Comparison of ENCODE assay signal across 8 mouse cellular contexts in genomic region chr1:159135301-159135700, GRCm38 (mm10).
DNase-seq lines count a peak whose midpoint lies in the region; ATAC-seq and TF ChIP-seq lines count a peak whose summit lies in the region.

No protein-coding gene starts in this region.

- no peak overlapping the region for H3K9ac ChIP-seq in embryonic facial prominence, embryonic 15.5 days
- no peak overlapping the region for H3K9ac ChIP-seq in heart, embryonic 11.5 days (ENCODE audit: low read depth, low read length)
- H3K9ac ChIP-seq in kidney, postnatal 0 days (ENCODE audit: low read depth, low read length), result no peak overlapping the region
- no peak overlapping the region for H3K9ac ChIP-seq in liver, embryonic 11.5 days (ENCODE audit: low read depth, low read length)
- no peak overlapping the region for H3K9ac ChIP-seq in neural tube, embryonic 14.5 days (replicated peaks; ENCODE audit: low read depth, low read length)

- WGBS in embryonic facial prominence, embryonic 15.5 days, result 4% methylated on average over 10 of the region's 10 CpGs
- 12% methylated on average over 10 of the region's 10 CpGs for WGBS in heart, embryonic 11.5 days (ENCODE audit: insufficient replicate concordance)
- WGBS in kidney, postnatal 0 days, result 7% methylated on average over 10 of the region's 10 CpGs
- WGBS in liver, embryonic 11.5 days, result 12% methylated on average over 10 of the region's 10 CpGs
- WGBS in neural tube, embryonic 14.5 days, result 9% methylated on average over 10 of the region's 10 CpGs

- no peaks in the 10 kb centered on the region for H3K9me3 ChIP-seq in embryonic facial prominence, embryonic 15.5 days (replicated peaks)
- no peaks in the 10 kb centered on the region for H3K9me3 ChIP-seq in heart, embryonic 11.5 days (replicated peaks; ENCODE audit: control insufficient read depth, low read length)
- H3K9me3 ChIP-seq in kidney, postnatal 0 days (replicated peaks; ENCODE audit: low read length), result no peaks in the 10 kb centered on the region
- no peaks in the 10 kb centered on the region for H3K9me3 ChIP-seq in liver, embryonic 11.5 days (ENCODE audit: control insufficient read depth, low read length)
- H3K9me3 ChIP-seq in neural tube, embryonic 14.5 days (ENCODE audit: control insufficient read depth, low read length), result no peaks in the 10 kb centered on the region

- H3K4me2 ChIP-seq in embryonic facial prominence, embryonic 15.5 days (replicated peaks), result peak overlapping the region; percentile 26; the same call in 1 of the 2 replicates
- 0 out of 2 replicates have a peak overlapping the region, but pooled peaks have one; percentile 22 for H3K4me2 ChIP-seq in heart, embryonic 11.5 days
- H3K4me2 ChIP-seq in kidney, postnatal 0 days (ENCODE audit: low read length), result peak overlapping the region; percentile 42
- no peak overlapping the region for H3K4me2 ChIP-seq in liver, embryonic 11.5 days
- no peak overlapping the region for H3K4me2 ChIP-seq in neural tube, embryonic 14.5 days (ENCODE audit: low read depth, low read length)

- H3K79me3 ChIP-seq in C2C12 (ENCODE audit: low read depth), result no peaks in the 10 kb centered on the region

- no peaks in the 10 kb centered on the region for H3K4me1 ChIP-seq in bone marrow macrophage, adult 2 months (ENCODE audit: control insufficient read depth, insufficient read depth, low read length)
- no peaks in the 10 kb centered on the region for H3K4me1 ChIP-seq in embryonic facial prominence, embryonic 15.5 days
- no peaks in the 10 kb centered on the region for H3K4me1 ChIP-seq in heart, embryonic 11.5 days (ENCODE audit: control insufficient read depth, insufficient read depth, low read length)
- H3K4me1 ChIP-seq in kidney, postnatal 0 days (replicated peaks; ENCODE audit: insufficient read depth, low read length), result no peaks in the 10 kb centered on the region
- no peaks in the 10 kb centered on the region for H3K4me1 ChIP-seq in liver, embryonic 11.5 days (replicated peaks; ENCODE audit: control insufficient read depth, insufficient read depth, low read length)
- no peaks in the 10 kb centered on the region for H3K4me1 ChIP-seq in neural tube, embryonic 14.5 days (ENCODE audit: control insufficient read depth, insufficient read depth, low read length)

- ATAC-seq in embryonic facial prominence, embryonic 15.5 days (ENCODE audit: insufficient number of reproducible peaks, low FRiP score, low TSS enrichment, low read depth), result no peak
- ATAC-seq in heart, embryonic 11.5 days (replicated peaks; ENCODE audit: insufficient number of reproducible peaks, low FRiP score, low TSS enrichment), result no peak
- peak; percentile 49; the same call in 1 of the 2 replicates for ATAC-seq in kidney, postnatal 0 days (replicated peaks; ENCODE audit: low FRiP score, low read depth)
- ATAC-seq in liver, embryonic 11.5 days (replicated peaks; ENCODE audit: low FRiP score), result no peak
- ATAC-seq in neural tube, embryonic 14.5 days (ENCODE audit: low read depth), result peak; percentile 79; the same call in 1 of the 2 replicates

- TF ChIP-seq POLR2A in bone marrow macrophage, adult 2 months (IDR thresholded peaks at IDR 0.05; ENCODE audit: borderline replicate concordance, low read depth, low read length), result no peak

- no peaks in the 10 kb centered on the region for H3K27me3 ChIP-seq in C2C12 (ENCODE audit: control insufficient read depth, insufficient read depth, insufficient read length)
- H3K27me3 ChIP-seq in embryonic facial prominence, embryonic 15.5 days, result no peaks in the 10 kb centered on the region
- H3K27me3 ChIP-seq in heart, embryonic 11.5 days (ENCODE audit: control insufficient read depth, insufficient read depth, low read length), result no peaks in the 10 kb centered on the region
- no peaks in the 10 kb centered on the region for H3K27me3 ChIP-seq in kidney, postnatal 0 days (ENCODE audit: insufficient read depth, low read length)
- no peaks in the 10 kb centered on the region for H3K27me3 ChIP-seq in liver, embryonic 11.5 days (replicated peaks; ENCODE audit: control insufficient read depth, insufficient read depth, low read length)
- no peaks in the 10 kb centered on the region for H3K27me3 ChIP-seq in neural tube, embryonic 14.5 days (ENCODE audit: control insufficient read depth, insufficient read depth, low read length)

- DNase-seq in kidney, postnatal 0 days (ENCODE audit: low spot score), result peak; percentile 88
- peak; percentile 39 for DNase-seq in liver, embryonic 11.5 days (ENCODE audit: low spot score)
- DNase-seq in thymus, postnatal 0 days (ENCODE audit: low spot score), result peak; percentile 38

- no peak overlapping the region for H3K4me3 ChIP-seq in C2C12 (ENCODE audit: insufficient read depth, poor library complexity, severe bottlenecking)
- no peak overlapping the region for H3K4me3 ChIP-seq in bone marrow macrophage, adult 2 months (ENCODE audit: insufficient read depth, low read length)
- H3K4me3 ChIP-seq in embryonic facial prominence, embryonic 15.5 days (replicated peaks), result no peak overlapping the region
- no peak overlapping the region for H3K4me3 ChIP-seq in heart, embryonic 11.5 days (ENCODE audit: low read depth, low read length)
- no peak overlapping the region for H3K4me3 ChIP-seq in kidney, postnatal 0 days (replicated peaks; ENCODE audit: low read depth, low read length)
- H3K4me3 ChIP-seq in liver, embryonic 11.5 days (ENCODE audit: low read depth, low read length), result no peak overlapping the region
- H3K4me3 ChIP-seq in neural tube, embryonic 14.5 days (ENCODE audit: low read depth, low read length), result no peak overlapping the region

- H3K79me2 ChIP-seq in C2C12 (ENCODE audit: control insufficient read depth, insufficient read depth), result no peaks in the 10 kb centered on the region

- peak; percentile 44 for TF ChIP-seq CTCF in C2C12 (IDR thresholded peaks at IDR 0.05; ENCODE audit: control insufficient read depth, insufficient read depth, insufficient read length)
- peak; percentile 78 for TF ChIP-seq CTCF in bone marrow macrophage, adult 2 months (IDR thresholded peaks at IDR 0.05; ENCODE audit: low read depth, low read length)
- TF ChIP-seq CTCF in kidney, postnatal 0 days (IDR thresholded peaks at IDR 0.05; ENCODE audit: low read depth), result peak; percentile 96

- no peak overlapping the region for H3ac ChIP-seq in C2C12 (ENCODE audit: control insufficient read depth, insufficient read length, low read depth)

- H3K36me3 ChIP-seq in C2C12 (ENCODE audit: control insufficient read depth, insufficient read depth), result no peaks in the 10 kb centered on the region
- H3K36me3 ChIP-seq in embryonic facial prominence, embryonic 15.5 days, result no peaks in the 10 kb centered on the region
- H3K36me3 ChIP-seq in heart, embryonic 11.5 days (ENCODE audit: control insufficient read depth, insufficient read depth, low read length), result no peaks in the 10 kb centered on the region
- no peaks in the 10 kb centered on the region for H3K36me3 ChIP-seq in kidney, postnatal 0 days (ENCODE audit: insufficient read depth, low read length)
- no peaks in the 10 kb centered on the region for H3K36me3 ChIP-seq in liver, embryonic 11.5 days (ENCODE audit: control insufficient read depth, insufficient read depth, low read length)
- H3K36me3 ChIP-seq in neural tube, embryonic 14.5 days (ENCODE audit: control insufficient read depth, insufficient read depth, low read length), result no peaks in the 10 kb centered on the region

- no peak overlapping the region for H3K27ac ChIP-seq in bone marrow macrophage, adult 2 months (ENCODE audit: insufficient read depth, low read depth, low read length)
- H3K27ac ChIP-seq in embryonic facial prominence, embryonic 15.5 days (replicated peaks), result no peak overlapping the region
- no peak overlapping the region for H3K27ac ChIP-seq in heart, embryonic 11.5 days (ENCODE audit: low read depth, low read length)
- H3K27ac ChIP-seq in kidney, postnatal 0 days, result no peak overlapping the region
- H3K27ac ChIP-seq in liver, embryonic 11.5 days (ENCODE audit: low read depth, low read length), result no peak overlapping the region
- H3K27ac ChIP-seq in neural tube, embryonic 14.5 days (ENCODE audit: low read depth, low read length), result no peak overlapping the region

TF ChIP-seq in C2C12, 6 proteins besides CTCF, POLR2A, EP300 and RAD21:
- TF ChIP-seq MAX (IDR thresholded peaks at IDR 0.05), result no peak
- TF ChIP-seq MYOG (IDR thresholded peaks at IDR 0.05; ENCODE audit: control insufficient read depth, extremely low read depth, insufficient read length), result no peak
- TF ChIP-seq USF1 (IDR thresholded peaks at IDR 0.05; ENCODE audit: low read depth), result no peak

Comparison
In these comparisons a context has a peak if more than half of its experiments do, and no peak if none do; other contexts are left out.
1. CTCF ChIP-seq: peak in every context shown above with its lines; median percentile 96 in kidney, postnatal 0 days; 78 in bone marrow macrophage, adult 2 months; 44 in C2C12.
2. ATAC-seq: peak in kidney, postnatal 0 days (single experiment) and neural tube, embryonic 14.5 days (single experiment); none in embryonic facial prominence, embryonic 15.5 days (single experiment), heart, embryonic 11.5 days (single experiment) and liver, embryonic 11.5 days (single experiment).
3. H3K4me2 ChIP-seq: peak in embryonic facial prominence, embryonic 15.5 days (single experiment), heart, embryonic 11.5 days (single experiment) and kidney, postnatal 0 days (single experiment); none in liver, embryonic 11.5 days (single experiment) and neural tube, embryonic 14.5 days (single experiment).
4. DNase-seq: peak in every context shown above with its lines; median percentile 88 in kidney, postnatal 0 days; 39 in liver, embryonic 11.5 days; 38 in thymus, postnatal 0 days.